Mouse (Mus musculus) lung, postnatal 0 days (tissue): ENCODE measurements around the gene Osbpl2. TPM values are rescaled to one million over a fixed set of nuclear protein-coding genes. Genes with fewer than 3 reads are reported as not detected.
A peak's percentile ranks its signal among the peaks of the same experiment; 100 is the strongest.

Experiments used
- ATAC-seq: fragments of 200-750 bp; cut with Nextera tagmentation; 2 replicates; pipeline ENCODE4 v1.8.0; 2017; ENCODE audit warnings: moderate library complexity
- DNase-seq: peaks from one replicate; pipeline ENCODE4 v3.0.0-alpha.2; 2016; ENCODE audit warnings: low spot score
- H3K27ac ChIP-seq: fragments of 300-500 bp; sonication (generic); 2 replicates; pipeline ENCODE4 v1.5.1; 2014; ENCODE audit warnings: antibody characterized with exemption, mild to moderate bottlenecking, low read length, mixed read lengths
- H3K27me3 ChIP-seq: fragments of 300-500 bp; sonication (generic); replicated peaks from 2 replicates; pipeline ENCODE4 v1.6.1; 2014; ENCODE audit warnings: low read length, mixed read lengths; ENCODE audit not compliant: insufficient read depth
- H3K36me3 ChIP-seq: fragments of 300-500 bp; sonication (generic); 2 replicates; pipeline ENCODE4 v1.6.1; 2014; ENCODE audit warnings: low read length, mixed read lengths; ENCODE audit not compliant: insufficient read depth
- H3K4me1 ChIP-seq: fragments of 300-500 bp; sonication (generic); 2 replicates; pipeline ENCODE4 v1.6.1; 2014; ENCODE audit warnings: antibody characterized with exemption, low read depth, low read length, mixed read lengths; ENCODE audit not compliant: insufficient read depth
- H3K4me2 ChIP-seq: fragments of 300-500 bp; sonication (generic); replicated peaks from 2 replicates; pipeline ENCODE4 v1.6.1; 2014; ENCODE audit warnings: low read depth, mild to moderate bottlenecking, low read length, moderate library complexity, mixed read lengths
- H3K4me3 ChIP-seq: fragments of 300-500 bp; sonication (generic); 2 replicates; pipeline ENCODE4 v1.5.1; 2014; ENCODE audit warnings: low read depth, low read length
- H3K9ac ChIP-seq: fragments of 300-500 bp; sonication (generic); replicated peaks from 2 replicates; pipeline ENCODE4 v1.6.1; 2014; ENCODE audit warnings: low read depth, mild to moderate bottlenecking
- H3K9me3 ChIP-seq: fragments of 300-500 bp; sonication (generic); 2 replicates; pipeline ENCODE4 v1.6.1; 2016; ENCODE audit warnings: low read length, mixed read lengths
- CTCF ChIP-seq: IDR thresholded peaks from 2 replicates; pipeline ENCODE4 v1.5.1; 2016; ENCODE audit warnings: antibody characterized with exemption, mild to moderate bottlenecking
- EP300 ChIP-seq: IDR thresholded peaks from 2 replicates; pipeline ENCODE4 v1.6.1; 2016; ENCODE audit warnings: antibody characterized with exemption, mild to moderate bottlenecking, control low read depth
- WGBS: fragments of 180-500 bp; shearing (Covaris S2); extraction: QIAGEN DNeasy Blood & Tissue Kit; methylation state at CpG from one replicate; pipeline ENCODE4 v1.1.7; 2014; 5-methylcytosine and 5-hydroxymethylcytosine counted together
- polyA plus RNA-seq: library from polyadenylated mRNA; unstranded; fragments of >200 nt; fragmentation: Nextera tagmentation; extraction: Ambion mirVana; gene quantifications from 2 replicates; pipeline ENCODE4 v1.2.1, GENCODE M21; 2015

Gene Osbpl2
- polyA plus RNA-seq, 1 experiment from 2014 or later: 36.1 TPM

GRCm38 (mm10) chr2:180184011-180184751 is 65.1 kb downstream of the Osbpl2 start:
- ATAC-seq (no peak), DNase-seq (no peak)
- Histone ChIP-seq H3K9me3 (no peaks in the 10 kb centered on the region), H3K36me3 (peaks cover 69% of the 10 kb centered on the region), H3K4me1 (no peaks in the 10 kb centered on the region), H3K9ac (no peak overlapping the region), H3K27me3 (no peaks in the 10 kb centered on the region), H3K4me3 (no peak overlapping the region), H3K4me2 (no peak overlapping the region), H3K27ac (no peak overlapping the region)
- WGBS: 86% methylated on average over 24 of the region's 24 CpGs
- TF ChIP-seq EP300 (no peak), CTCF (no peak)

GRCm38 (mm10) chr2:180184752-180185109 is 65.6 kb downstream of the Osbpl2 start:
- Histone ChIP-seq H3K4me3 (no peak overlapping the region), H3K36me3 (peaks cover 67% of the 10 kb centered on the region), H3K9ac (no peak overlapping the region), H3K4me2 (no peak overlapping the region), H3K4me1 (no peaks in the 10 kb centered on the region), H3K27me3 (no peaks in the 10 kb centered on the region), H3K9me3 (no peaks in the 10 kb centered on the region), H3K27ac (no peak overlapping the region)
- 69% methylated on average over 6 of the region's 6 CpGs for WGBS
- ATAC-seq (no peak), DNase-seq (no peak)
- peak; percentile 29 for TF ChIP-seq CTCF
- TF ChIP-seq EP300: no peak

GRCm38 (mm10) chr2:180185686-180186085 is 66.6 kb downstream of the Osbpl2 start:
- no peak overlapping the region for H3K9ac ChIP-seq
- H3K9me3 ChIP-seq: no peaks in the 10 kb centered on the region
- no peaks in the 10 kb centered on the region for H3K4me1 ChIP-seq
- no peak for DNase-seq
- H3K27me3 ChIP-seq: no peaks in the 10 kb centered on the region
- 90% methylated on average over 14 of the region's 14 CpGs for WGBS
- no peak overlapping the region for H3K27ac ChIP-seq
- H3K4me3 ChIP-seq: no peak overlapping the region
- ATAC-seq: no peak
- no peak overlapping the region for H3K4me2 ChIP-seq
- no peak for TF ChIP-seq EP300
- no peak for TF ChIP-seq CTCF
- peaks cover 61% of the 10 kb centered on the region for H3K36me3 ChIP-seq

- no peak overlapping the region for H3K9ac ChIP-seq
- no peaks in the 10 kb centered on the region for H3K9me3 ChIP-seq
- H3K4me3 ChIP-seq: no peak overlapping the region
- no peaks in the 10 kb centered on the region for H3K27me3 ChIP-seq
- no peak overlapping the region for H3K4me2 ChIP-seq
- WGBS: 90% methylated on average over 11 of the region's 11 CpGs
- H3K4me1 ChIP-seq: no peaks in the 10 kb centered on the region
- H3K36me3 ChIP-seq: peaks cover 62% of the 10 kb centered on the region
- no peak for TF ChIP-seq EP300
- no peak for TF ChIP-seq CTCF
- ATAC-seq (no peak), DNase-seq (no peak)
- no peak overlapping the region for H3K27ac ChIP-seq
Measured at GRCm38 (mm10) chr2:180187362-180187761, 68.3 kb downstream of the Osbpl2 start.

- no peak overlapping the region for H3K4me3 ChIP-seq
- peak; percentile 27 for DNase-seq
- no peak overlapping the region for H3K27ac ChIP-seq
- H3K9me3 ChIP-seq: no peaks in the 10 kb centered on the region
- no peaks in the 10 kb centered on the region for H3K4me1 ChIP-seq
- no peak overlapping the region for H3K4me2 ChIP-seq
- 63% methylated on average over 4 of the region's 12 CpGs for WGBS
- no peak overlapping the region for H3K9ac ChIP-seq
- ATAC-seq: peak; percentile 9; the same call in 1 of the 2 replicates
- no peaks in the 10 kb centered on the region for H3K27me3 ChIP-seq
- TF ChIP-seq CTCF (no peak), EP300 (no peak)
- peaks cover 67% of the 10 kb centered on the region for H3K36me3 ChIP-seq
Measured at GRCm38 (mm10) chr2:180196610-180197322, 77.7 kb downstream of the Osbpl2 start.

GRCm38 (mm10) chr2:180197323-180198037 is 78.4 kb downstream of the Osbpl2 start:
- DNase-seq: no peak

More at GRCm38 (mm10) chr2:180197323-180198037, 78.4 kb downstream of the Osbpl2 start:
- TF ChIP-seq CTCF (no peak), EP300 (no peak)
- no peak for ATAC-seq
- Histone ChIP-seq H3K4me3 (no peak overlapping the region), H3K9me3 (no peaks in the 10 kb centered on the region), H3K9ac (no peak overlapping the region), H3K4me2 (no peak overlapping the region), H3K36me3 (peaks cover 68% of the 10 kb centered on the region), H3K27ac (no peak overlapping the region), H3K4me1 (no peaks in the 10 kb centered on the region), H3K27me3 (no peaks in the 10 kb centered on the region)
- 82% methylated on average over 10 of the region's 10 CpGs for WGBS
